Mouse (Mus musculus): ENCODE data around the gene Adam10.

Adam10 gene

GRCm38 (mm10) chr9:70794643-70795438 lies 116.0 kb downstream of the Adam10 start:
- no peak for DNase-seq

DNA sequence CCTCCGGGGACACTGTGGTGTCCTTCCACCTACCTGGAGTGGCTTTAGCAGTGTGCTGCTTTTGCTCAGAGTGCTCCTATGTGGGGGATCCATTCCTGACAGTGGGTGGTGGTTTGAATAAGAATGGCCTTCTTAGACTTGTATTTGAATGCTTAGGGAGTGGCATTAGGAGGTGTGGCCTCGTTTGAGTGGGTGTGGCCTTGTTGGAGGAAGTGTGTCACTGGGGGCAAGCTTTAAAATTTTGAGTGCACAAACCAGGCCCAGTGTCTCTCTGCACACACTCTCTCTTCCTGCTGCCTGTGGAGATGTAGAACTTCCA lies 116.6 kb downstream of the Adam10 start:
- no peak for DNase-seq

GRCm38 (mm10) chr9:70800588-70801315 lies 122.0 kb downstream of the Adam10 start:
- no peak for DNase-seq

DNA sequence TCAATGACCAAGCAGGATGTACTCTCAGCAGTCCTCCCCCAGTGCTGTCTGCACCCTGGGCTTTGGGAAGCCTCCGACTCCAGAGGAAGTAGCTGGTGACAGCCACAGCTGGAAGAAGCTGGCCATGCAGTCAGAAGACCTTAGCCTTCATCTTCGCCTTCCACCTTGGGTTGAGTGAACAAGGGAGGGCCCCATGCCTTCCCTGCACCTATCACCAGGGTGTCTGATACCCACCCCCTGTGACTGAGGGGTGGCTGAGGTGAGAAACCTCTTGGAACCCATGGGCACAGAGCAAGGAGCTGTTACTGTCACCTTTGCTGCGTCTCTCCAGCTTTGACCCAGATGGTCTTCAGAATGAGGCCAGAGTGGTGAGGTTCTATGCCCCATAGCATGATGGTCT lies 123.0 kb downstream of the Adam10 start:
- DNase-seq, result no peak

DNA sequence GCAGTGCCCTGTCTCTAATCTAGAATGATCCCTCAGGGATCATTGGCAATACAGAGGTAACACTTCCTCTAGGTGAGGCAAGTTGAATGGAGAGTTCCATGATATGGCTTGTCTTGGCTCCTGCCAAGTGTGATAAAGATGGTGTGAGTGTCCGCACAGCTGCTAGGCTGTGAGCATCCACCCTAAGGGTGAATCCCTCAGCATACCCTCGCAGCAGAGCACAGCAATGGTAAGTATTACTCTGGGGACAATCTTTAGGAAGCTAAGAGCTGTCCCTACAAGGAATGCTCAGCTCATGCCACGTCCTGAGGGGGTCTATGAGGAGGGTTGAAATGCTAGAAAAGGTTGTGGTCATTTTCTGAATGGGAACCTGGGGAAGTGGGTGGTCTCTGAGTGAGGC lies 124.0 kb downstream of the Adam10 start:
- no peak for DNase-seq

DNA sequence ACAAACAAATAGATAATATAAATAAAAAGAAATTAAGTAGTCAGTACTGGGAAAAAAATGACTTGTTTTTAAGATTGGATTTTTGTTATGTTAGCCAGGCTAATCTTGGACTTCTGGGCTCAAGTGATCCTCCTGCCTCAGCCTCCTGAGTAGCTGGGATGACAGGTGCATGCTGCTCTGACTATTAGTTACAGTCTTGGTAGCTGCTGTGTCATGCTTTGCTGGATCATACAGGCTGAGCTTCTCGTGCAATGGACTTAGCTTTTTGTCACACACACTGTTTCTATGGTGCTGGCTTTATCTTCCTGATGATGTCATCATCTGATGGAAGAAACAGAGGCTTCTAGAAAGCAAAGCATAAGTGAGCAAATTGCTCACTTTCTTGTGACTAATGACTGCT lies 127.3 kb downstream of the Adam10 start:
- no peak for DNase-seq

DNA sequence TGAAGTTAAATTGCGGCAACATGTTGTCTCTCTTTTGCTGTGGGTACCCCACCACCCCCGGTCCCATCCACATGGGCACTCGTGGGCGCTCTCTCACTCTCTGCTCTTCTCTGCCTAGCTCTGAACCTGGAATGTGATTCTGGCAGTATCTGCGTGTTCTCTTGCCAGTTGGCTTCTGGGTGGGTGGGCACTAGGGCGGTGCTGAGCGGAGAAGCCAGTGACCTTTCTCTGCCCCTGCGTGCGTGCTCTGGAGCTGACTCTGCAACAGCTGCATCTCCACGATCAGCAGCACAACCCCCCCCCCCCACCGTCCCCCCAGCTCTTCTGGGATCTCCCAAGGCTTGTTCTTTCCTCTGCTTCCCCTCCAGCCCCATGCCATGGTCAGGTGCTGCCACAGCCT lies 128.9 kb downstream of the Adam10 start:
- no peak for DNase-seq

GRCm38 (mm10) chr9:70812551-70812950 lies 133.8 kb downstream of the Adam10 start:
- DNase-seq, result no peak

DNA sequence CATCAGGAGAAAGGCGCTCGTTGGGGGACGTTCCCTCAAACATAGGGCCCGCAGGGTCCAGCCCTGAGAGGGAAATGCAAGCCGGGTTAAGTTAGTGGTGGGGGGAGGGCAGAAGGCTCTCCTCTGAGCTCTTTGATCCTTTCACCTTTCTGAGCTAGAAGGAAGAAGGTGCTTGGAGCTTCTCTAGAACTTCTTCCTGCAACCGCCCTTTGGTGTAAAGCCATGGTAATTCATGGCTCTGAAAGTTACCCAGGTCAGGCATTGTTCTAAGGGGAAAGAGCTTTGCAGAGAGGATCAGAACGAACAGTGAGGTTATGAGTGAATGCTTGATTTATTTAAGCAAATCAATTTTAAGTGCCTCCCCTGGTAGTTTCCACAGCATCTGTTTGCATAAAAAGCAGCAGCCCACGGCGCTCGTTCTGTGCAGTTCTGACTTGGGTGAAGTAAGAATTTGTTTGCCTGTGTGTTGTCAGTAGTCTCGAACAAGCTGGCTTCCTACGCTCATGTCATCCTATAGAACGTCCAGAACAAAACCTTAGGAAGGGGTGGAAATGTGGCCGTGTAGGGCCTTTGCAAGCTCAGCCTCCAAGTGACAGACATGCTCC lies 138.0 kb downstream of the Adam10 start:
- DNase-seq, result no peak

DNA sequence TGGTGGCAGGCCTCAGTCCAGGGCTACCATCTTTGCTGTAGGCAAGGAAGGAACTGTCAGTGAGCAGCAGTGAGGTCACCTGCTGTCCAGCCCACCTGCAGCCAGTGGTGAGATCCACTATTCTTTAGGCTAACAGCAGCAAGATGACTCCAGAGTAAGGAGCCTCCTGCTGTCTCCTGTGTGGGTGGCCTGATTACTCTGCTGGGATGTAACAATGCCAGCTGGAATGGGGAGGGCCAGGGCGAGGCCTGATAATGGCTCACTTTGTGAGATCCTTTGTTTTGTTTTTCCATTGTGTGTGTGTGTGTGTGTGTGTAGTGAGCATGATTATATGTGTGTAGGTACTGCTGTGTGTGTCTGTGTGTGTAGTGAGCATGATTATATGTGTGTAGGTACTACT lies 138.6 kb downstream of the Adam10 start:
- no peak for DNase-seq

DNA sequence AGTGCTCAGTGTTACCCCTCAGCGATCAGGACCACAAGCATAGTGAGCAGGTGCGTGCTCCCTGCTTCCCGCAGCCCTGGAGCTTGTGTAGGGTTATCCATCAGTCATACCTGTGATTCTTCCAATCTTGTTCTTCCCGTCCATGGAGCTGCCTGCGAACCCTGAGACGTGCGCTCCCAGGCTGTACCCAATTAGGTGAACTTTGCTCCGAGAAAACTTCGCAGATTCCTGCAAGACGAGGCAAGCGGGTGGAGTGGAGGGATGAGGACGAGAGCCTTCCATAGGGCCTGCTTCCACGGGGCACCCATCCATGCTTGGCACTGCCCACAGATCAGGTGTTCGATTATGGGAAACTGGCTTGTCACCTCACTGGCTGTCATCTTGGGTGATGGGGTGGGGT lies 139.9 kb downstream of the Adam10 start:
- DNase-seq, result no peak

DNA sequence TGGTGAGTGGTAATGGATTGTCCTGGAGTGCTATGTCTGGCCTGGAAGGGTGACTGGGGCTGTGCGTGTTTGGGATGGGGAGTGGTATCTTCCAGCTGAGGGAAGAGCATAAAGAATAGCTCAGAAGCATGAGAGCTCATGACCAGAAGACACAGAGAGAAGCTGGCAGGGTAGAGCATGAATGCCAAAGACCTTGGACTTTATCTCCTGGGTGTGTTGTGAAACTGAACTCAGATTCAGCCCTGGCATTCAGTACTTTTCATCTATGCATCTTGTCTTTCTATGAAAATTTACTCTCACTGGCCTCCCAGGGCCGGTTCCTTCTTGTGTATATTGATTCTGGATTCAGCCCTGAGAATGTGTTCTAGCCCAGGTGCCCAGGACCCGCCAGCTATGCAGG lies 145.3 kb downstream of the Adam10 start:
- peak; percentile 9 for DNase-seq

DNA sequence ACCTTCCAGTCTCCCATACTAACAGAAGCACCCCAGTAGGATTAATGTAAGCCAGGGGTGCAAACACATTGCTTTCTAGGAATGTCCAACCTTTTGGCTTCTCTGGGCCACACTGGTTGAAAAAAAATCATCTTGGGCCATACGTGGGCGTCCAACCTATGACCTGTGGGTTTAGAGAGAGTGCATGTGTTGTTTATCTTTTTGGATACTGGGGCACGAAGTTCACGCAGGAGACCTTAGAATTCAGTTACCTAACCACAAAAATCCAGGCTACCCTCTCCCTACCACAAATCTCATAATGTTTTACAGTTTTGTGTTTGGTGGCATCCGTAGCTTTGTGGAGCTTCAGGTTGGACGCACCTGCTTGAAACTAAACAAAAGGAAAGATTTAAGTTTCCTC lies 149.1 kb downstream of the Adam10 start:
- DNase-seq, result no peak

All from kidney, adult 18-20 months (tissue).